Mouse (Mus musculus): Measurements from ENCODE around the gene Gm6526. TPM values are rescaled to one million over a fixed set of nuclear protein-coding genes. Genes with fewer than 3 reads are reported as not detected.
"Not testable (repeated sequence)": the region's sequence is repeated elsewhere in the genome, so short reads cannot be mapped to it uniquely, and the experiment has no call there.

Gene Gm6526
- polyA plus RNA-seq, 1 experiment from 2014 or later: not detected

DNA sequence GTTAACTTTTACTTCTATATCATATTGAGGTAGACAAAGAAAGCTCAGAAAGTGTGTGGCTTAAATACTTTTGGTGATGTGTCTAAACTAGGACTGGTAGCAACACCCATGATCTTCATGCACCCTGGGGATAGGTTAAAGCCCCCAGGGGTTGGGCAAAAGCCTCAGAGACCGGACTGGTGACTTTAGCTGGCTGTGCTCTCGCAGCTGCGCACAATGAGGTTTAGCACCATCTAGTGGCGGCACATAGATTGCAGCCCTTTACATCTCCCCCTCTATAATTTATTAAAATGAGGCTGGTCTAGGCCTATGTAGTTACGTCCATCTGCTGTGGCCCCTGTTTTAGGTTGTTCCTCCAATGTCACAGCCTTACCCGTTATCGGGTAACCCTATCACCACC is 56.8 kb downstream of the Gm6526 start:
- not testable (repeated sequence) for ATAC-seq (replicated peaks; ENCODE audit: low FRiP score, low read depth); H3K4me2 ChIP-seq (ENCODE audit: low read length); H3K9me3 ChIP-seq (replicated peaks; ENCODE audit: low read length); H3K36me3 ChIP-seq (ENCODE audit: insufficient read depth, low read length); H3K4me1 ChIP-seq (replicated peaks; ENCODE audit: insufficient read depth, low read length); H3K4me3 ChIP-seq (replicated peaks; ENCODE audit: low read depth, low read length); H3K27ac ChIP-seq; DNase-seq (ENCODE audit: low spot score); H3K9ac ChIP-seq (ENCODE audit: low read depth, low read length); H3K27me3 ChIP-seq (ENCODE audit: insufficient read depth, low read length)
- TF ChIP-seq CTCF (IDR thresholded peaks at IDR 0.05; ENCODE audit: low read depth): peak; percentile 47
- 16% methylated on average over 6 of the region's 7 CpGs for WGBS

Other genes starting within 250 kb of the Gm6526 start
- gene Gm5799, start 204.3 kb upstream of the Gm6526 start, polyA plus RNA-seq (2015; fragmentation: Nextera tagmentation; extraction: Ambion mirVana): 0.12 TPM in 1 of 2 replicates, not detected in the other
- gene Gm17654, start 168.7 kb upstream of the Gm6526 start, polyA plus RNA-seq (2015; fragmentation: Nextera tagmentation; extraction: Ambion mirVana): not detected in 2 replicates
- not detected in 2 replicates for gene Gm10375, start 139.9 kb upstream of the Gm6526 start, polyA plus RNA-seq (2015; fragmentation: Nextera tagmentation; extraction: Ambion mirVana)
- gene Gm8165, start 70.7 kb upstream of the Gm6526 start, polyA plus RNA-seq (2015; fragmentation: Nextera tagmentation; extraction: Ambion mirVana): 0.11 TPM in 1 of 2 replicates, not detected in the other
- gene Gm7324, start 50.0 kb upstream of the Gm6526 start, polyA plus RNA-seq (2015; fragmentation: Nextera tagmentation; extraction: Ambion mirVana): 0.86 and 1.0 TPM in 2 replicates
- gene Gm16506, start 20.4 kb upstream of the Gm6526 start, polyA plus RNA-seq (2015; fragmentation: Nextera tagmentation; extraction: Ambion mirVana): not detected in 2 replicates
- gene Gm8180, start 36.9 kb downstream of the Gm6526 start, polyA plus RNA-seq (2015; fragmentation: Nextera tagmentation; extraction: Ambion mirVana): not detected in 2 replicates
- not detected in 2 replicates for gene Ear1, start 127.7 kb downstream of the Gm6526 start, polyA plus RNA-seq (2015; fragmentation: Nextera tagmentation; extraction: Ambion mirVana)
- gene Ear10, start 175.7 kb downstream of the Gm6526 start, polyA plus RNA-seq (2015; fragmentation: Nextera tagmentation; extraction: Ambion mirVana): not detected in 2 replicates
- gene Gm8113, start 177.5 kb downstream of the Gm6526 start, polyA plus RNA-seq (2015; fragmentation: Nextera tagmentation; extraction: Ambion mirVana): 16.9 and 17.2 TPM in 2 replicates
- gene Ang5, start 209.2 kb downstream of the Gm6526 start, polyA plus RNA-seq (2015; fragmentation: Nextera tagmentation; extraction: Ambion mirVana): not detected in 2 replicates